Mouse (Mus musculus): ENCODE data around the gene Mfsd2a. TPM values are rescaled to one million over a fixed set of nuclear protein-coding genes. Genes with fewer than 3 reads are reported as not detected.

The Mfsd2a gene
- polyA plus RNA-seq, 1 experiment from 2014 or later = 7.1 TPM

- Histone ChIP-seq H3K4me3 (ENCODE audit: low read depth, low read length) (no peak overlapping the region), H3K27me3 (ENCODE audit: control insufficient read depth, insufficient read depth, low read length) (no peaks in the 10 kb centered on the region), H3K9ac (ENCODE audit: low read length) (no peak overlapping the region), H3K36me3 (ENCODE audit: control insufficient read depth, insufficient read depth, low read length) (no peaks in the 10 kb centered on the region), H3K4me2 (replicated peaks; ENCODE audit: low read depth) (no peak overlapping the region), H3K9me3 (ENCODE audit: control insufficient read depth, low read length) (no peaks in the 10 kb centered on the region), H3K27ac (replicated peaks) (no peak overlapping the region), H3K4me1 (replicated peaks; ENCODE audit: control insufficient read depth, insufficient read depth) (no peaks in the 10 kb centered on the region)
- WGBS = 83% methylated on average over 5 of the region's 5 CpGs
- TF ChIP-seq EP300 (optimal IDR thresholded peaks at IDR 0.05) (no peak), CTCF (IDR thresholded peaks at IDR 0.05; ENCODE audit: low read depth) (no peak)
- ATAC-seq (ENCODE audit: low FRiP score, low TSS enrichment) (no peak), DNase-seq (ENCODE audit: low spot score) (no peak)
Observed at GRCm38 (mm10) chr4:122974976-122975520, 14.1 kb upstream of the Mfsd2a start.

GRCm38 (mm10) chr4:122972056-122972455 is 11.1 kb upstream of the Mfsd2a start:
- no peaks in the 10 kb centered on the region for H3K9me3 ChIP-seq (ENCODE audit: control insufficient read depth, low read length)
- no peak for DNase-seq (ENCODE audit: low spot score)
- WGBS = 65% methylated on average over 8 of the region's 8 CpGs
- TF ChIP-seq EP300 (optimal IDR thresholded peaks at IDR 0.05) (no peak), CTCF (IDR thresholded peaks at IDR 0.05; ENCODE audit: low read depth) (no peak)
- no peak for ATAC-seq (ENCODE audit: low FRiP score, low TSS enrichment)
- no peaks in the 10 kb centered on the region for H3K36me3 ChIP-seq (ENCODE audit: control insufficient read depth, insufficient read depth, low read length)
- H3K4me2 ChIP-seq (replicated peaks; ENCODE audit: low read depth) = no peak overlapping the region
- peak overlapping the region; percentile 30 for H3K27ac ChIP-seq (replicated peaks)
- no peaks in the 10 kb centered on the region for H3K27me3 ChIP-seq (ENCODE audit: control insufficient read depth, insufficient read depth, low read length)
- H3K9ac ChIP-seq (ENCODE audit: low read length) = no peak overlapping the region
- H3K4me1 ChIP-seq (replicated peaks; ENCODE audit: control insufficient read depth, insufficient read depth) = no peaks in the 10 kb centered on the region
- H3K4me3 ChIP-seq (ENCODE audit: low read depth, low read length) = no peak overlapping the region

- Histone ChIP-seq H3K4me2 (replicated peaks; ENCODE audit: low read depth) (no peak overlapping the region), H3K27ac (replicated peaks) (no peak overlapping the region), H3K9ac (ENCODE audit: low read length) (no peak overlapping the region), H3K4me3 (ENCODE audit: low read depth, low read length) (no peak overlapping the region), H3K4me1 (replicated peaks; ENCODE audit: control insufficient read depth, insufficient read depth) (no peaks in the 10 kb centered on the region), H3K27me3 (ENCODE audit: control insufficient read depth, insufficient read depth, low read length) (no peaks in the 10 kb centered on the region), H3K9me3 (ENCODE audit: control insufficient read depth, low read length) (no peaks in the 10 kb centered on the region), H3K36me3 (ENCODE audit: control insufficient read depth, insufficient read depth, low read length) (no peaks in the 10 kb centered on the region)
- ATAC-seq (ENCODE audit: low FRiP score, low TSS enrichment) = no peak
- DNase-seq (ENCODE audit: low spot score) = no peak
- TF ChIP-seq CTCF (IDR thresholded peaks at IDR 0.05; ENCODE audit: low read depth) (no peak), EP300 (optimal IDR thresholded peaks at IDR 0.05) (no peak)
- WGBS = 63% methylated on average over 4 of the region's 4 CpGs
Observed at GRCm38 (mm10) chr4:122971646-122972045, 10.7 kb upstream of the Mfsd2a start.

GRCm38 (mm10) chr4:122971191-122971590 is 10.2 kb upstream of the Mfsd2a start:
- no peaks in the 10 kb centered on the region for H3K4me1 ChIP-seq (replicated peaks; ENCODE audit: control insufficient read depth, insufficient read depth)

DNA sequence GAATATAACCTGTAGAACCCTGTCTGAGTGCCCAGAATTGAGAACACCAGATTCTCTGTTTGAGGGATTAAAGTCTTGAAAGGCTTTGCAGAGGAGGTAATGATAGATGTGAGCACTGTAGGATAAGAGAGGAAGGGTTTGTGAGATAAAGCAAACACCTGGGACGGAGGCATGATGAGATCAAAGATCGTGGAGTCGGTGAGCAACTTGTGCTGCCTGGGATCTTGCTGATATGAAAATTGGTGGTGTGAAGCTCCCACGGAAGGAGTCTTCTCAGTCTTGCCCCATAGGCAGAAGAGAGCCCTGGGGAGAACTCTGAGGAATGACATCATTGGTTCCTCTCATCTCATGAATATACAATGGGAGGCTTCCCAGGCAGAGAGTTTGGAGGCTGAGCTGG is 7.1 kb upstream of the Mfsd2a start:
- no peak for ATAC-seq (ENCODE audit: low FRiP score, low TSS enrichment)
- Histone ChIP-seq H3K9ac (ENCODE audit: low read length) (no peak overlapping the region), H3K27ac (replicated peaks) (no peak overlapping the region), H3K36me3 (ENCODE audit: control insufficient read depth, insufficient read depth, low read length) (no peaks in the 10 kb centered on the region), H3K27me3 (ENCODE audit: control insufficient read depth, insufficient read depth, low read length) (no peaks in the 10 kb centered on the region), H3K9me3 (ENCODE audit: control insufficient read depth, low read length) (no peaks in the 10 kb centered on the region), H3K4me1 (replicated peaks; ENCODE audit: control insufficient read depth, insufficient read depth) (no peaks in the 10 kb centered on the region), H3K4me3 (ENCODE audit: low read depth, low read length) (no peak overlapping the region), H3K4me2 (replicated peaks; ENCODE audit: low read depth) (no peak overlapping the region)
- DNase-seq (ENCODE audit: low spot score) = no peak
- no peak for TF ChIP-seq EP300 (optimal IDR thresholded peaks at IDR 0.05)
- no peak for TF ChIP-seq CTCF (IDR thresholded peaks at IDR 0.05; ENCODE audit: low read depth)
- WGBS = 52% methylated on average over 4 of the region's 4 CpGs

More at GRCm38 (mm10) chr4:122971191-122971590, 10.2 kb upstream of the Mfsd2a start:
- no peaks in the 10 kb centered on the region for H3K36me3 ChIP-seq (ENCODE audit: control insufficient read depth, insufficient read depth, low read length)
- DNase-seq (ENCODE audit: low spot score) = no peak
- no peaks in the 10 kb centered on the region for H3K9me3 ChIP-seq (ENCODE audit: control insufficient read depth, low read length)
- no peak overlapping the region for H3K27ac ChIP-seq (replicated peaks)
- no peak overlapping the region for H3K9ac ChIP-seq (ENCODE audit: low read length)
- 62% methylated on average over 4 of the region's 4 CpGs for WGBS
- H3K4me3 ChIP-seq (ENCODE audit: low read depth, low read length) = no peak overlapping the region
- H3K27me3 ChIP-seq (ENCODE audit: control insufficient read depth, insufficient read depth, low read length) = no peaks in the 10 kb centered on the region
- no peak overlapping the region for H3K4me2 ChIP-seq (replicated peaks; ENCODE audit: low read depth)
- no peak for ATAC-seq (ENCODE audit: low FRiP score, low TSS enrichment)
- TF ChIP-seq EP300 (optimal IDR thresholded peaks at IDR 0.05) (no peak), CTCF (IDR thresholded peaks at IDR 0.05; ENCODE audit: low read depth) (no peak)

DNA sequence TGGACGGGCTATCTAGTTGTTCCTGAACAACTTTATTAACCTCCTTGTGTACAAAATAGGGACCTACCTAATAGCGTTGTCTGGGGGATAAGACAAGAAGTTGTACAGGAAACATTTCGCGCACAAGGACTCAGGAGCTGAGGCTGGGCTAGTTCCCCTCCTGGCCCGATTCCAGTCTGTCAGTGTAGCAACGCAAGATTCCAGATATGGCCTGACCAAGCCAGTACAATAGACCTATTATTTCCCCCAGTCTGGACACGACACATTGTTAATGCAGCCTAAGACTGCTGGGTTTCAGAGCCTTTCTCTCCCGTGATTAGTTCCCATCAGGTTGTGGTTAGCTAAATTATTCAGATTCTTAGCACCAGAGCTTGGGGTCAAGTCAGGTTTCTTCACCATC is 1.8 kb upstream of the Mfsd2a start:
- no peaks in the 10 kb centered on the region for H3K27me3 ChIP-seq (ENCODE audit: control insufficient read depth, insufficient read depth, low read length)
- 46% methylated on average over 8 of the region's 8 CpGs for WGBS
- H3K9me3 ChIP-seq (ENCODE audit: control insufficient read depth, low read length) = no peaks in the 10 kb centered on the region
- peak; percentile 69; the same call in 1 of the 2 replicates for ATAC-seq (ENCODE audit: low FRiP score, low TSS enrichment)
- no peak overlapping the region for H3K4me2 ChIP-seq (replicated peaks; ENCODE audit: low read depth)
- peak; percentile 64 for DNase-seq (ENCODE audit: low spot score)
- H3K36me3 ChIP-seq (ENCODE audit: control insufficient read depth, insufficient read depth, low read length) = no peaks in the 10 kb centered on the region
- H3K9ac ChIP-seq (ENCODE audit: low read length) = no peak overlapping the region
- no peak overlapping the region for H3K27ac ChIP-seq (replicated peaks)
- no peak overlapping the region for H3K4me3 ChIP-seq (ENCODE audit: low read depth, low read length)
- TF ChIP-seq EP300 (optimal IDR thresholded peaks at IDR 0.05) (no peak), CTCF (IDR thresholded peaks at IDR 0.05; ENCODE audit: low read depth) (no peak)
- peaks cover 6% of the 10 kb centered on the region; the same call in 1 of the 2 replicates for H3K4me1 ChIP-seq (replicated peaks; ENCODE audit: control insufficient read depth, insufficient read depth)
